Mouse (Mus musculus) regulatory T cell (primary cell): ENCODE data around the gene Mis18a.

Experiments
- in situ Hi-C: fragments of 300-600 bp; cut with MboI, MseI; formaldehyde crosslinking; loops from one replicate; pipeline ENCODE4 v1.15.1; 2025; ENCODE audit warnings: high pct_unique_total_duplicates

Mis18a gene

DNA sequence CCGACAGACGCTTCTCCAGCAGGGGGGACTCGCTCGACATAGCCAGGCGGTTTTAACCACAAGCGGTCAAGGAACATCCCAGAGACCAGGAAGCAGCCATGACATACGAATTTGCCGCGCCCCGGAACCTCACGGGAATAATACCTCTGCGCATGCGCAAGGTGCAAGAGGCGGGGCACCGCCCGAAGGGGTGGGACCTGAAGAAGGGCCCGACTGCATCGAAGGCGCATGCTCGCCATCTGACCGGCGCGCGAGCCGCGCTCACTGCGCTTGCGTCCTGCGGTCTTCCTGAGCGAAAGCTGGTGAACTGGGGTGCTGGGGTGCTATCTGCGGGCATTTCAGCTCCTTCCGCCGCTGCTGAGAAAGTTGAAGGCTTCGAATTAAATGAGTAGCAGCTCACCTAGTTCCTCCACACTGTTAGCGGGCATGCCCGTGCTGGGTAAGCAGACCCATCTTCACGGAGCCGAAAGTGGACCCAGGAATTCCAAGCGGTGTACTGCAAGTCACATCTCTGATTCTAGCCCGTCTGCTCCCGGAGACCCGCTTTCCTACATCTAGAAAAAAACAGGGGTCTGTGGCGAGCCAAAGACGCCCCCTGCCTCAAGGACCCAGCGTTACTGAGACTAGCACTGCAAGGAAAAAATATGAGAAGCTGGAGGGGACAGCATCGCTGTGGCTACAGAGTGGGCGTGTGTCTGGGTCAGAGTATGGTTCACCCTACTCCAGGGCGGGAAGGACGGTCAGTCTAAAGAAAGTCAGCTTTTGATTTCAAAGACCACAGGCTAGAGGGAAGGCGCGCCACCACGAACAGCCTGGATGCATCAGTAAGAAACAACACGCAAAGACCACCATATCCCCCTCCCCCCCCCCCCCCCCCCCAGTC, at the start of gene Mis18a:
TSS of gene Mis18a (minus strand) at position 172 of the 883 bp plus-strand sequence.
- in situ Hi-C loops, result no loop called here

DNA sequence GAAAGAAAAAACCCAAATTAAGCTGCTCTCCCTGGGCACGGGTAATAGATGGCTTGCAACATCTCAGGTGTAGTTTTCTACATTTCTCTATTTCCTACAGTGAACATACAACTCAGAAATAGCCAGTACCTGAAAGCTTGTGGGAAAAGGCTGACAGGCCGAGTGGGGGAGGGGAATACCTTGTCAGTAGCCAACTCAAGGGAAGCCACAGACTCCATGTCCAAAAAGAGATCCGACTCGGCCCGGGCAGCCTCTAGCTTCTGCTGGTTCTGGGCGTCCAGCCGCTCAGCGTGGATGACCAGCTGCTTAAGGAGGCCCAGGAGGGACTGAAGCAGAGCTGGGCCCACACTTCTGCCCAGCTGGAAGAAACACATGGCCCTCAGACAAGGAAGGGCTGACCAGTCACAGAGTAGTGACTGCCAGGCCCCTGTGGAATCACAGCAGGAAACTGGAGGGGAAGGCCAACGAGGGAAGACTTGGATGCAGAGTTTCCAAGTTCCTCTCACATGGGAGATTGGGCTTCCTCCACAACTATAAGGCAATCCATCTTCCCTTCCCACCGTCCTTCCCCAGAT, 48.8 kb upstream of the Mis18a start:
- in situ Hi-C loops, result no loop called here

DNA sequence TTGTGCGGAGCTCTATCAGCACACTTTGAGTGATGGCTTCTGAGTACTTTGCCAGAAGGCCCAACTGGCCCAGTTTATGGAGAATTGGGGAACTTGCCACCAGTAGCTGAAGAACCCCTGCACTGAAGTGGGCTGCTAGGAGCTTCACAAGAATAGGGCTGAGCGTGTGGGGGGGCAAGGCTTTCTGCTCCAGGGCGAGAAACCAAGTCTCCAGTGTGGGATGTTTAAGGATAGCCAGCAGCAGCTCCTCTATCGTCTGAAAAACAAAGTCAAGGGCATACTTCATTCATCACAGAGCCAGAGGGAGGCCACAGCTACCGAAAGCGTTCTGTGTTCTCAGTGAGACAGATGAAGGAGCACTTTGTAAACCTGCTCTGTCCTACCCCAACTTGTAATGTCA, 47.4 kb upstream of the Mis18a start:
- in situ Hi-C loops, result no loop called here

DNA sequence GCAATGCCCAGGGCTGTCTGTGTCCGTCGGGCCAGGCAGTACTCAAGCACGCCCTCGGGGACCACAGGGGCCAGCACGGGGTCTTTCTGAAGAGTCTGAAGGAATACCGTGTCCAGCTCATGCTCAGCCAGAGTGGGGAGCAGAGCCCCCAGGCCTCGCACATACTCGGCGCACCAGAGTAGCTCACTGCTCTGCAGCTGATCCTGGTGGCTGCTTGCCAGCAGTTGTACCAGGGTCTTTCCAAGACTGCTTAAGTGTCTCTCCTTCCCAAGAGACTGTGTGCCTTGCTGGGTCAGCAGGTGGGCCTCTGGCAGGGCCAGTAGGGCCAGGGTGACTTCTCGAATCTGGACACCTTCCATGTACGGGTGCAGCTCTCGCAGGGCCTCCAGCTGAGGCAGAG, 47.0 kb upstream of the Mis18a start:
- in situ Hi-C loops, result no loop called here

DNA sequence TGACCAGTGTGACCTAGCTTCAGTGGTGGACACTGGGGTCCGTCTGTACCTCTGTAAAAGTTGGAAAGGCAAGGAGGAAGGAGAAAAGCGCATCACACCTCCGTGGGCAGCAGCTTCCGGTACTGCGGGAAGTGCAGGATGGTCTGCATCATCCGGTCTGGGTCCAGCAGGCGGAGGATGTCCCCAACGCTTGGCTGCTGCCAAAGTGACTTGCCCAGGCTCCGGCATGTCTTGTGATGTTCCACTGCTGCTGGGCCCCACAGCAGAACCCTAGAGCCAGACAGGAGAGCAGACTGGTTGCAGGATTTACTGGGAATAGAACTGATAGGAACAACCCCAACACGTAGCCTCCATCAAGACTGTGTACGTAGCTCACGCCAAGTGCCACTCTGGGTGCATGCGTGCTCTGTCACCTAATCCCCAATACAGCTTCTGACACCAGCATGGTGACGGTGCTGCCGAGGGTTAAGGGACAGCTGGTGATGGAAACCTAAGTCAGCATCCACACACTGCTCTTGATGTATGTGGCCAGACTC, 39.8 kb upstream of the Mis18a start:
- in situ Hi-C loops, result no loop called here

DNA sequence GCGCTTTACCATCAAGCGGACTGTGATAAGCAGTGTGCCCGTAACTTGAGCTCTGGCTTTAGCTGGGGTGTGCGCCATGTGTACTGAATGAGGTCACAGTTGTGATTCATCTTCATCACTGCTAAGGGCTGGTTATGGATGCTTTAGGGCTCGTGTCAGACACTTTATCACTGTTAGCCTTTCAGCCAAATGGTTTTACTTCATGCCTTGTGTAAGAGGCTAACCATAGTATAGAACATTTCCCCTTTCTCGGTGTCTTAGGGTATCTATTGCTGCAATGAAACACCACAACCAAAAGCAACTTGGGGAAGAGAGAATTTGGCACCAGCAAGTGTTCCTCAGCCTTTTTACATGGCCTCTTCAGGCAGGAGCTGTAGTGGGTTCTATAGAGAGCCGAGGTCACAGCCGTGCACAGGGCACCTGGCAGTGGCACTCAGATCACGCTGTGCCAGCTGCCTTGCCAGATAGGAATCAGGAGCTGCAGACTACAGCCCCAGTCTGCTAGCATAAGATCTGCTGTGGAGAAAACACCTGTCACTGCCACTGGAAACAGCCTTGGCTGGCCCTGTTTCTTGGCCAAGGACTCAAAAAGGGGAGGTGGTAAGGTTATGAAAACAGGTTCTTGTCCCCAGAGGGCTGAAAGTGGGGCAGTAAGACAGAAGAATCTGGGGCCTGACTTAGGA, 38.1 kb upstream of the Mis18a start:
- in situ Hi-C loops, result no loop called here

DNA sequence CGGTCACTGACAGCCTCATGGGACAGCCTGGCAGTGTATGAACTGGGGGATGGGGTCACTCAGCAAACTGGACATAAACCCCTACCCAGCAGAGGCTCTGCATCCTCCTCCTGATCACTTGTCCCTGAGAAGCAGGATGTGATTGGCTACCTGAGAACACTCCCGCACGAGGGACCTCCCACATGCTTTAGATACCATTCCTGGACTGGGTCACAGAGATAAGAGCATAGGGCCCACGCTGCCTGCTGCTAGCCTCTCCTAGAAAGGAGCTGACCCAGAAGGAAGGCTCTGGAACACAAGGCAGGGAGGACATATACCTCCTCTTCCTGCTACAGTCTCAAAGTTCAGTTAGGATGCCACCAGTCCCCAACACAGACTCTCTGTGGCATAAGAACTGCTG, 33.3 kb upstream of the Mis18a start:
- in situ Hi-C loops, result no loop called here

DNA sequence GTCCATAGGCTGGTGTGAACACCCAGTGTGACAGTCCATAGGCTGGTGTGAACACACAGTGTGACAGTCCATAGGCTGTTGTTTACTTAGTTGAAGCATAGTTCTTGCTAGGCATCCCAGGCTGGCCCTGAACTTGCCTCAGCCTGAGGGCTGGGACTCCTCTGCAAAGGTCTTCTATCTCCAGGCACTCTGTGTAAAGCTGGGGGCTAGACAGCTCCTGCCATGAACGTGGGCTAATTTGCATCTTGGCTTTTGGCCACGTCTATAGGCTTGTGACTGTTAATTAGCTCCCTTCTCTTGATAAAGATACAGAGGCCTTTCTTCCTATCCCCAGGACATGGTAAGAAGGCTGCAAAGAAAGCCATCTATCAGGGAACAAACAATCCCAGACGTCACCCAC, 32.1 kb upstream of the Mis18a start:
- in situ Hi-C loops, result no loop called here

DNA sequence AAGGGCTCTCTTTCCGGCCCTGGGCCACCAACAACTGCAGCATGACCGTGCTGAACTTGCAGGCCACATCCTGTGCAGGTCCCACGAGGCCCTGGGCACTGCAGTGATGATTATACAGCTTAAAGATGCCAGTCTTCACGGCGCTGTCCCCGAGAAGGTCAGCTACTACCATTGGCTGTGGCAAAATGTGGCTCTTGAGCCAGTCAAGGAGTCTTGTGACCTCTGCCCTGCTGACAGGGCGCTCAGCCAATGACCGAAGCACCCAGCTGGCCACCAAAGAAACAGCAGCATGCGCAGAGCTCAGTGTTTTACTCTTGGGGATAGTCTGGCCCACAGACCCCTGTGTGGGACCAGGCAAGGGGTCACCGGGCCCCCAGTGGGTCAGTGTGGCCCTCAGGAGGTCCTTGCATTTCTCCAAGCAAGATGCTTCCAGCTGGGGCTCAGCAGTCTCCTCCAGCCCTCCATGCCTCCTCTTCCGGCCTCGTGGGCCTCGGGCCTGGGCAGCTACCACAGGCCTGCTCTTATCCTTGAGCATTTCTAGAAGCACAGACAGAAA, 26.3 kb upstream of the Mis18a start:
- in situ Hi-C loops, result no loop called here

DNA sequence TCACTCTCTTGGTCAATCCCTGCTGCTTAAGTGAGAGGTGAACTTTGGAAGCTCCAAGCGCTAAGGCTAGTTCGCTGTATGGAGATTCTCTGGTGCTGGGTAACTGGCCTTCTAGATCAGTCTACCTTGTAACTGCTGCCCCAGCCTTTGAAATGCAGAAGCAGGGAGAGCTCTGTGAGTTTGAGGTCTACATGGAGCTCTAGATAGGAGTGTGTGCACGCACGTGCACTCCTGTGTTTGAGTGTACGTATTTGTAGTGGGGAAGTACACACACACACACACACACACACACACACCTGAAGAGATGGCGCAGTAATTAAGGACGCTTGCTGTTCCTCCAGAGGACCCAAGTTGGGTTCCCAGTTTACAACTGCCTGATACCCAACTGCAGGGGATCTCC, 21.0 kb upstream of the Mis18a start:
- in situ Hi-C loops, result no loop called here

DNA sequence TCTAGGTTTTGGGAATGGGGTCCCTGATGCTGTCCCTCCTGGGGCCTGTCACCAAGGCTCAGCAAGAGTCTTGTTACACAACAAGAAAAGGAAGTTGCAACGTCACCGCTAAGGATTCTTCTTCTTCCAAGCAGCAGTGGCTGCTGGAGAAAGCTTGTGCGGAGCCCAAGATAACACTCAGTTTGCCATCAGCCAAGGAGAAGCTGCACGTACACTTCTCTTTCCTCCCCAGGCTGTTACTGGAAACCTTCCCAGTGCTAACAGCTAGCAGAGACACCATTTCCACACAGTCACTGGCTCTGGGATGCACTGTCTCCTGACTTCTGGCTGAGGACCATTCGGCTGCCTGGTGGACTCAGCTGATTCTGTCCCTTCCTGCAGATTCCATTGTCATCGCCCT, 19.9 kb upstream of the Mis18a start:
- in situ Hi-C loops, result no loop called here

DNA sequence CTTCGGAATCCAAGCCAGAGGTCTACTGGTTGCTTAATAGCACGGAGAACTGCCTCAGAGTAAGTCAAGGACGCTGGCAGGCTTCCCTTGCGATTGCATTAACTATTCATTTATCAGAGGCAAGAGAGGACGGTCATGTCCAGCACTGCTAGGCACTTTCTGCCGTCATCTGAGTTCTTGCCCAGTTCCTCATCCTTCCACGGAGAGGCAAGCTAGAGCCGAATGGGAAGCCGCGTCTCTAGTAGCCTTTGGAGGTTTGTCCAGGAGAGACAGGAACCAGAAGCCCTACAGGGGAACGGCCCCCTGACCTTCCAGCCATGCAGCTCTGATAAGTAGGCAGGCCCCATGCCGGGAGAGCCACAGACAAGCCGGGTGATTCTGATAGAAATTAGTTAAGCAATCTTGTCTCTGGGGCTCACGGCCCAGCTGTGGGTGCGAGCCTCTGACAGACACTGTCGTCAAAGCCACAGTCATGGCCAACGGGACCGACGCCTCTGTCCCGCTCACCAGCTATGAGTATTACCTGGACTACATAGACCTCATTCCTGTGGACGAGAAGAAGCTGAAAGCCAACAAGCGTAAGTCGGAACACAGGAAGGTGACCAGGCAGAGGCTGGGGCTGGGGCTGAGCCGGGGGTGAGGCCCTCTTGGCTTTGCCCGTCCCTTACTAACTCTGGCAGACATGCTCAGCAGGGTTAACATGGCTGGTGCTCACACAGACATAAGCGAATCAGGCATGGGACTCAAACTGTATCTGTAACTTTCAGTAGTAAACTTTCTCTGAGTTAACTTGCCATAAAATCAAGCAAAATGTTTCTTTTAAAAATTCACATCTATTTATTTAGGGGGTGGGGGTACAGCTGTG, 11.1 kb upstream of the Mis18a start, which contains the start of gene Mrap:
TSS of gene Mrap (plus strand) at position 116 of the 865 bp plus-strand sequence.
- in situ Hi-C loops, result no loop called here

DNA sequence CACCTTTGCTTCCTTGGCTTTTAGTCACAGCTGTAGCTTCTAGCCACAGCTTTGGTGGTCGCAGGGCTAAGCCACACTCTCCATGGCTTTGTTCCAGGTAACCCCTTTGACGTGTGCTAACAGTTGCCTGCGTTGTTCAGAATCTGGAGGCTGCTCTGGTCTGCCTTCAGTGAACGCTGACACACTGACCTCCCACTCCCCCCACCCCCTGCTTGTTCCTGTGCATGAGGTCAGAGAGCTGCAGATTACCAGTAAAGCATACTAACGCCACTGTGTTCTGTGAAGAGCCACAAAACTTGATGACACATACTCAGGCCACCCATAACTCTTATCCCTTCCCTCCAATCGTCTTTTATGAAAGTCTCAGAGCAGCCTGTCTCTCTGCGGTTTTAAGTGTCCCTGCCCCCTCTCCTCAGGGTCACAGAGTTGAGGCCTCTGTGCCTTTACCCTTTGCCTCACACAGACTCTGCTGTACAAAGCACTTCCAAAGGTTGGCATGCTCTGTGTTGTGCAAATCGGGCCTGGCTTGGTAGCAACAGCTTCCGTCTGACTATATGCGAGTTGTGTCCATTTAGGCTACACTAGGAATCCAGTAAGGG, 9.6 kb upstream of the Mis18a start:
- in situ Hi-C loops, result no loop called here

DNA sequence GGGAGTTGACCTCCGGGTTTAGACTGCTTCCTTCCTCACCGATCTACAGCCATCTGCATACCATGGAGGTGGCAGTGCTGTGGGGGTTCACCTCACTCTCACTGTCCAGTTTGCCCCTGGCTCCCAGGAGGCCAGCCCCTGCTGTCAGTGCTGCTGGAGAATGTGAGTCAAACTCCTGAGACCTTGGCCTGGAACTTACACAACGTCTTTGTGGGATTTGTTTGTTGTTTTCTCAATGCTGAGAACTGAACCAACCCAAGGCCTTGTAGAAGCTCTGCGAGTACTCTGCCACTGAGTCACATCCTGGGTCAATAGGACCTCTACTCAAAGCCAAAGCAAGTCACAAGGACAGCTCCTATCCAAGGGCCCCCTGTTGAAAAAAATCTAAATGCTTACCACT, 8.4 kb upstream of the Mis18a start:
- in situ Hi-C loops, result no loop called here

DNA sequence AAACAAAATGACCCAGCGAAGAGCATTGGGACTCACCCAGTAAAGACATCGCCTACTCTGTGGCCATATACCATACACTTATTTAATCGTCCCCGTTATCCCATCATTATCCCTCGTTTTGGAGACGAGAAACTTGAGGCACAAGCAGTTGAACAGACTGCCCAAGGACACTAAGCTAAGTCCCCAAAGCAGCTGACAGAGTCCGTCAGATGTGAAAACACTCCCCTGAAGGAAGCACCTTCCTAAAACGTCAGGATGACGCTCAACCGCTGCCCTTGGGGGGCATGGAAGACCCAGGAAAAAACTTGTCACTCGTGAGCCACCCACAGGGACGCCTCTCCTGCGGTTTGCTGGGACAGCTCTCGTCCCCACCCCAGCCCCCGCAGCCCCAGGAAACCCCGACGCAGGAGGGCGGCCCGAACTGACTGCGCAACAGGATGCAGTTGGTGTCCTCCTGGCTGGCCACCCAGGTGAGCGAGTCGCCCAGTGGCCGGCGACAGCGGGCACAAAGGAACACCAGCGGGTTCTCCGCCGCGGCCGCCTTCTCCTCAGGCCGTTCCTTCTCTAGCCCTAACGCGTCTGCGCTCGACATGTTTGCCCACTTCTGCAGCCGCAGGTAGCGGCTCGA, 490 bp downstream of the Mis18a start:
- in situ Hi-C loops, result no loop called here

DNA sequence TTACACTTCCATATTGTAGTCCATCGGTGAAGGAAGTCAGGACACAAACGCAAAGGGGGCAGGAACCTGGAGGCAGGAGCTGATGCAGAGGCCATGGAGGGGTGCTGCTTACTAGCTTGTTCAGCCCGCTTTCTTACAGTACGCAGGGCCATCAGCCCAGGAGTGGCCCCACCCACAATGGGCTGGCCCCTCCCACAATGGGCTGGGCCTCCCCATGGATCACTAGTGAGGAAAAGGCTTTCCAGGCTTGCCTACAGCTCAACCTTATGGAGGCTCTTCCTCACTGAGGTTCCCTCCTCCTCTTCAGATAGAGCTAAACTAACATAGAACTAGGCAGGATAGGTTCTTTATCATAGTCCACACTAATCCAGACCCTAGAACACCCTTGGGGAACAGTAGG, 3.2 kb downstream of the Mis18a start:
- in situ Hi-C loops, result loop anchor here (25.0 kb wide), 1 partner anchor 337 kb away; the partner anchor contains the start of gene Hunk

DNA sequence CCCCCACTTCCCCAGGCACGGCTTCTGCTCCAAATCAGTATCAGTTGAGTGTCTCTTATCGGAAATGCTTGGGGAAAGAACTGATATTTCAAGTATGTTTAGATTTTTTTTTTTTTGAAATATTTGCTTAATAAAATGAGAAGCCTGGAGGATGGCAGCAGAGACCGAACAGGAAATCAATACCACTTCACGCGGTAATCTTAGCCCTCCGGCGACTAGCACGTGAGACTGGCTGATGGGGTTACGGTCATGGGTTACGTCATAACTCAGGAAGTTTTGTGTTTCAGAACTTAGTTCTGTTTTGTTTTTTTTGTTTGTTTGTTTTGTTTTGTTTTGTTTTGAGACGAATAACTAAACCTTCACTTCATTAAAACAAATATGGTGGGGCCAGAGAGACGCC, 16.9 kb downstream of the Mis18a start:
- in situ Hi-C loops, result loop anchor here (10.0 to 25.0 kb wide), 2 partner anchors 323 to 876 kb away; partner anchors contain the start of gene Hunk

DNA sequence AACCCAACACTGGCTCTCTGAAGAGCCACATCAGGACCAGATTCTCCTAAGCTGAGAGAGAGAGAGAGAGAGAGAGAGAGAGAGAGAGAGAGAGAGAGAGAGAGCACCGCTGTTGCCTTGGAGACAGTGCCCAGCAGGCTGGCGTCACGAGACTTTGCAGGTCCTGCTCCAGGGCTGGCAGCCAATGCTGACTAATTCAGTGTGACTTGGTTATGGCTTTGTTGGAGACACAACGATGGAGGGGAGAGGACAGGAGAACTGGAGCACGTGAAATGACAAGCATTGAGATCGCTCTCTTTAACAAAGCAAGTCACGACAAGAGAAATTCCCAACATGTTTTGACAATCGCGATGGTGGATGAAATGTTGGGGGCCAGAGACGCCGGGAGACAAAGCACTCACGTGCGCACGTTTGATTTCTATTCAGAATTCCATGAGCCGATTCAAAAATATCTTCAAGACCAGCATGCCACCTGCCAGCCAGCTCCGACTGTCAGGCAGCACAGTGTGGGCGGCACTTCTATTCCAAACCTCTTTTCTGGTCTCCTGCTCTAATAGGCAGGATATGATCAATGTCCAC, 17.4 kb downstream of the Mis18a start:
- in situ Hi-C loops, result loop anchor here (10.0 to 25.0 kb wide), 2 partner anchors 322 to 875 kb away; partner anchors contain the start of gene Hunk

DNA sequence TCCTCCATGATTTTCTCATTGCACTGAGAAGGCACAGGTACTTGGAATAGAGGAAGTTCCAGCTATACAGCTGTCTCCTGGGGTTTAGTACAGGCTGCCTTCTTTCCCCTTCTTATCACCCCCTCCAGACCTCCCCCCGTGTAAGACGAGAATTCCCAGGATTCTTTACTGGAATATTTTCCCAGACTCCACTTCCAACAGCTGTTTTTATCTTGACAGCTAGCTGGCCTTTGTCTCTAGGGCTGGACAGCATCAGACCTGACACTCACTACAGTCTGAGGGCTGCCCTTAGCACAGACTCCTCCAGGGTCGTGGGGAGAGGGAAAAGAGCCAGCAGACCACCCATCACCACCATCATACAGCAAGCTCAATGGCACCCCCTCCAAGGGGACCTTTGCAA, 20.9 kb downstream of the Mis18a start:
- in situ Hi-C loops, result loop anchor here (25.0 kb wide), 1 partner anchor 319 kb away; the partner anchor contains the start of gene Hunk
